Mouse (Mus musculus): ENCODE data around the gene Selenov. TPM values are rescaled to one million over a fixed set of nuclear protein-coding genes. Genes with fewer than 3 reads are reported as not detected.

The Selenov gene
- total RNA-seq (2023): not detected

DNA sequence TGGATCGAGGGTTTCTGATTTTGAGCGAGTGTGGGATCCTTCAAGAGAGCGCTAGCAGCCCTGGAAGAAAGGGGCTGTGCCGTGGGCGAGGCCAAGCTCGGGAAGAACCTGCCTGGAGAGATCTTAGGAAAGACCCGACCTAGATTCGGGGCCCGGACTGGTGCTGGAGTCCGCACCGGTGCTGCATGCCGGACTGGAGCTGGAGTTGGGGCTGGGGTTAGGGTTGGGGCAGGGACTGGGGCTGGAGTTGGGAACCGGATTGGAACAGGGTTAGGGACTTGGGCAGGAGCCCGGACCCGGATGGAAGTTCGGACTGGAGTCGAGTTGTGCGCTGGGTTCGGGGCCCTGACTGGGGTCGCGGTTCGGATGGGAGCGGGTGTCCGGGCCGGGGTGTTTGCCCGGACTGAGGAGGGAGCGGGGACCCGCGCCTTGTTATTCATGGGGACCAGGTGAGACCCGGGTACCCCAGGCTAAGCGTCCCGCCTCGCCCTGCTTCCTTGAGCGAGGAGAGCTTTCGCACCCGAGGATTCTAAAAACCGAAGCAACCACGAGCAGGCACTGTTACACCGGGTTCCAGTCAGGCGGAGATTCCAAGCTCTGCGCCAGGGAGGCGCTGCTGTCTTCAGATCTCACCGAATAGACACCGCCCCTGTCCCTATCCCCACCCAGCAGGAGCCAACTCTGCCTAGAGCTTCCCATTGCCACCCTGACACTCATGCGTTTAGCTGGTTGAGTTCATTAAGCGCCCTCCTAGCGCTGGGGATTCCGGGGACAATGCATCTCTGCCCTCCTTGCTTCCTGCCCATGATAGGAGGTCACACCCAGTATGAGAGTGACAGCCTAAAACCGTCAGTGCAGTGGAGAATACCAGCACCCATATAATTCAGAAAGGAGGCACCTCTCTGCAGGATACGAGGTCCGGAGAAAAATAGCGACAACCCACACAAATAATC is at the start of gene Selenov:
Selenov (minus strand) TSS at position 549 of the 953 bp plus-strand sequence.

DNA sequence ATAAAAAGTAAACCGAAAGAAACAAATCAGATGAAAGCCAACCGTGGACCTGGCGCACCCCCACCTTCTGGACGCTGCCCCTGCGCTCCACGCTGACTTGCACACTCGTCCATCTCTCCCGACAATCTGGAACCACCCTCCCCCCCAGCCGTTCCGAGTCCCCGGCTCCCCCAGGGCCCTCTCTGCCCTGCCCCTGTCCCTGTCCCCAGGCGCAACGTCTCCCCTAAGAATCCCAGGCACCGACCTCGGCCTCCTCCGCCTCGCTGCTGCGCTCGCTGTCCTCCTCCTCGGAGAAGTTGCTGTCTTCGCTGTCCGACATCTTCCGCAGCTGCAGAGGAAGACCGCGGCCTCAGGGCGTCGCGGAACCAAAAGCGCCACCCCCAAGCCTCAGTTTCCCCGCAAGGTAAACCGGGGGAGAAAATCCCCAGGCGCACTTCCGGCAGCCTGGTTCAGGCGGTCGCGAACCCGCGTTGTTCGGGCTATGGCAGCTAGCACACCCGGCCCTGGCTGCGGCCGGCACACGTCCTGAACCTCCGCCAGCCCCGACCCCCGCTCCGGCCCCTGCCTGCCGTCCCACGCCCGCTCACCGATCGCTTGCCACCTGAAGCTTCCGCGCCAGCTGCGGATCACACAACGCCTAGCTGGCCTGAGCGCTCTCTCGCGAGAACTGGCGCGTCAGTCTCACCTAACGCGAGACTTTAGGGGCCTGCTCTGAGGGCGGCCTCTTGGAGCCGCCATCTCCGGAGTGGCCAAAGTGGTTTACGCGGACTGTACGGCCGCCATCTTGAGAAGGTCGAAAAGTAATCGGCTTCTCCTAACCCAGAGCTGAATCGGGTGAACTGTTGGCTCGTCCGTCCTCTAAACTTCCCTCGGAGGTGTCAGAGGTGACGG is 47.4 kb upstream of the Selenov start, which contains the start of gene Supt5:
Supt5 (minus strand) TSS at position 639 of the 891 bp plus-strand sequence.

DNA sequence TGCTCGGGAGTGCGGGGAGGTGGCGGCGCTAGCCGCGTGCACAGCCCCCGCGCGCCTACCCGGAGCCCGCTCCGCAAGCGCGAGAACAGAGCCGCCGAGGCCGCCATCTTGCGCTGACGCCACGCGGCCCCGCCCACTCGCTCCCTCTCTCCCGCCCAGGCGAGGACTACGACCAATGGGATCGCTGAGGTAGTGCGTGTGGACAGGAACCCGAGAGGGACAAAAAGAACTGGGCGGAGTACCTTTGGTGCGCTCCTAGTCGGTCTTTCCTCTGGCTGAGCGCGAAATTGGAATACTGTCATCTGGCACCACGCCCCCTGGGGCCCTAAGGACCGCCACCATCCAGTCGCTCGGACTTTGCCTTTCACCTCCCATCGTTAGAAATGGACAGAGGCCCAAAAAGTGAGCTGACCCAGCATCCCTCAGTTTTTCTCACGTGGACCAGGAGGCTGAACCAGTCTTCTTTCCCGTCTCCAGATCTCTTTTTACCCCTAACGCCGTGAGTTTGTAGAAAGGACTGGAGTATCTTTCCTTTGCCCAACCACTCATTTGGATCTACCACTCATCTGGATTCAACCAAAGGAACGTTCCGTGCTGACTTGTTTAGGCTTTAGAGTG is 21.0 kb upstream of the Selenov start, which contains the start of gene Timm50:
Timm50 (minus strand) TSS at position 147 of the 618 bp plus-strand sequence.

DNA sequence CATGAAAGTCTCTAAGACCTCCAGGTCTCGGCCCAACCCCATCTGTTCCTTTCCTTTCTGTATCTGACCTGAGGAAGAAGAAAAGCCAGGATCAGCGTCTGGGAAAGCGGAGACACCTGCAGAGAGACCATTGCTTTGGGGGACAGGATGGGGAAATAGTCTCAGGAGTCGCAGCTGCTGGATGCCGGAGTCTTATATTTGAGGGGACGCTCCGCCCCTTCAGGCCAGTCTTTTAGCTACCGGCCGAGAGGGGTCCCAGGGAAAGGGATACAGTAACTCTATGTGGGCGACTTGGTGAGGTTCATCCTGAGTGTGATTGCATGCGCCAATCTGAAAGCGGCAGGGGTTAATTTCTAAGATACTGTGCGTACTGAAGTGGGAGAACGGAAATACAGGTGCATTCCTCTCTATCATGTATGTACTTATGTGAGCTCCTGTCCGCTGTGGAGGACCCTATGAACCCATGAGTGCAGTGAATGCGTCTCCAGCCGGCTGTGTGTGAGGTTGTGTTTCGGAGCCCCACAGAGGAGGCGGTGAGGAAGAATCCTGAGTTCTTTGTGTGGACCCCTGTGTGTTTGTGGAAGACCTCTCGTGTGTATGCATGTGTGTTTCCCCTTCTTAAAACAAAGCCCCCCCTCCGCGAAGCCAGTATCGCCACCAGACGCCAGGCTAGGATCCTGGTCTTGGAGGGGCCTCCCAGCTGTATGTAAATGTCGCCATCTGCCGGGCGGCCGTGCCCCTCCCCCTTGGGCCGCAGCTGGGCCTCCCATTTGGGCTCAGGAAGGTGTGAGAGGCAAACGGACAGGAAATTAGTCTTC is 10.8 kb upstream of the Selenov start, which contains the start of gene Dll3:
Dll3 (minus strand) TSS at position 623 of the 818 bp plus-strand sequence.

DNA sequence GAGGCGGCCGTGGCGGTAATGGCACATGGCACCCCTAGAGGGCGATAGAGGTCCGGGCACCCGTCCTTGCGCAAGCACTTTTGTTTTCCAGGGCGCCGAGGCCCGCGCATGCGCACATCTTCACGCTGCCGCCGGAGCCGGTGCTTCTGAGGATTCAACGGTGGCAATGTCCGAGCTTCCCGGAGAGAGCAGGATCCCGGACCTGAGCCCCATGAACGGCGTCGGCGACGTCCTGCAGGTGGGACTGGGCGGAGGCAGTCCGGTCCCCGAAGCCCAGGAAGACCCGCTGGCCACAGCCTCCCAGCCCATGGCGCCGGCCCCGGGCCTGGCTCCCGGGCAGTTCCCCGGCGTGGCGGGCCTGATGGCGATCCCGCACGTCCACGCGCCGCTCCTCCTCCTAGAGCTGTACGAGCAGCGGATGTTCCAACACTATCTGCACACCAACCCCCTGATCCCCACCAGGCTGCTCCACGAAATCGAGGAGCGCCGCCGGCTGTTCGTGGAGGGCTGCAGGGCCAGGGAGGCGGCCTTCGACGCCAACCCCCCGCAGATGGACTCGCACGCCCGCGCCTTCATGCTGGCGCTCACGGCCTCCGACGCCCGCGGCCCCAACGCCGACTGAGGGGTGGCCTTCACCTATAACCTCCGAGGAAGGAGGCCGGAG is 13.2 kb downstream of the Selenov start, which contains the start of gene Eid2b:
Eid2b (plus strand) TSS at position 125 of the 664 bp plus-strand sequence.

DNA sequence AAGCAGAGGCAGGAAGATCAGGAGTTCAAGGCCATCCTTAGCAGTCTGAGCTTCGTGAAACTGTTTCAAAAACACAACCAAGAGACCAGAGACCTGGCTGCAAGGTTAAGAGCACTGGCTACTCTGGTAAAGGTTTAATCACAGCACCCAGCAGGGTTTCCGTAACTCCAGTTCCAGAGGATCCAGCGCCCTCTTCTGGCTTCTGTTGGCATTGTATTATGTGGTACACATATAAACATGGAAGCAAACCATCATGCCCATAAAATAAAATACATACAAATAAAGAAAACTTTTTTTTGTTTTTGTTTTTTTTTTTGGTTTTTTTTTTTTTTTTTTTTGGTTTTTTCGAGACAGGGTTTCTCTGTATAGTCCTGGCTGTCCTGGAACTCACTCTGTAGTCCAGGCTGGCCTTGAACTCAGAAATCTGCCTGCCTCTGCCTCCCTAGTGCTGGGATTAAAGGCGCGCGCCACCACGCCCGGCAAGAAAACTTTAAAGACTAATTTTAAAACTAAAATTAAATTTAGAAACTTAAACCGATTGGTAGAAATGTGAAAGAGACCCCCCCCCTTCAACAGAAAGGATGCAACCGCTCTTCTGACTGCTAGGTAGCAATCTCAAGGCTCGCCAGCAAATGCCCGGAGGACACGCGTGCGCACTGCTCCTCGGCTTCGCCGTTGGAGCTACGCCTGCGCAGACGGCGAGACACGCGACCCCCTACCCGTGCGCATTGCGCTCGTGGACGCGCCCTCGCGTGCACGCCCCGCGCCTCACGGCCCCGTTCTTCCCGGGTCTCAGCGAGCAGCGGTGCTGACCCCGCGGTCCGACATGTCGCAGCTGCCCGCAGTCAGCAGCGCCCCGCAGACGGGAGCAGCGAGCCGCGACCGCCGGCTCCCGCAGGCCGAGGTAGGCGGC is 23.6 kb downstream of the Selenov start, which contains the start of gene Eid2:
Eid2 (plus strand) TSS at position 753 of the 913 bp plus-strand sequence.

Other genes with a start within 250 kb of the Selenov start
- 100 to 1,000 TPM; 125 to 128 TPM for gene Psmc4, start 241.1 kb downstream of the Selenov start, total RNA-seq (2023)
- not detected for gene Fcgbp, start 219.9 kb downstream of the Selenov start, total RNA-seq (2023)
- gene 9530053A07Rik, start 161.7 kb downstream of the Selenov start, total RNA-seq (2023): not detected
- 100 to 1,000 TPM; 202 to 203 TPM for gene Fbl, start 121.5 kb downstream of the Selenov start, total RNA-seq (2023)
- 10 to 100 TPM; 19.6 to 25.0 TPM for gene Dyrk1b, start 111.7 kb downstream of the Selenov start, total RNA-seq (2023)
- gene Eid2, start 23.3 kb downstream of the Selenov start, total RNA-seq (2023): 1 to 10 TPM; 2.0 to 2.1 TPM
- gene Eid2b, start 13.4 kb downstream of the Selenov start, total RNA-seq (2023): 1 to 10 TPM; 5.0 to 5.8 TPM
- not detected for gene Dll3, start 11.1 kb upstream of the Selenov start, total RNA-seq (2023)
- 10 to 100 TPM; 39.8 to 42.4 TPM for gene Timm50, start 20.9 kb upstream of the Selenov start, total RNA-seq (2023)
- 100 to 1,000 TPM; 154 to 178 TPM for gene Supt5, start 47.6 kb upstream of the Selenov start, total RNA-seq (2023)
- 1,000 to 10,000 TPM; 3,040 to 3,128 TPM for gene Rps16, start 59.5 kb upstream of the Selenov start, total RNA-seq (2023)
- gene Plekhg2, start 81.4 kb upstream of the Selenov start, total RNA-seq (2023): 100 to 1,000 TPM; 148 to 160 TPM
- 100 to 1,000 TPM; 693 to 924 TPM for gene Zfp36, start 89.1 kb upstream of the Selenov start, total RNA-seq (2023)
- 10 to 100 TPM; 18.5 to 21.6 TPM for gene Med29, start 101.5 kb upstream of the Selenov start, total RNA-seq (2023)
- gene Paf1, start 101.8 kb upstream of the Selenov start, total RNA-seq (2023): 100 to 1,000 TPM; 138 to 180 TPM
- gene Gmfg, start 146.3 kb upstream of the Selenov start, total RNA-seq (2023): 100 to 1,000 TPM; 259 to 266 TPM
- gene Lrfn1, start 160.8 kb upstream of the Selenov start, total RNA-seq (2023): 1 to 10 TPM; 2.0 to 2.5 TPM
- not detected for gene Ifnl2, start 219.3 kb upstream of the Selenov start, total RNA-seq (2023)
- gene Ifnl3, start 231.7 kb upstream of the Selenov start, total RNA-seq (2023): not detected
- gene Sycn, start 249.7 kb upstream of the Selenov start, total RNA-seq (2023): not detected

Measured in B cell, adult 67 days (primary cell).